Mouse (Mus musculus): Measurements from ENCODE around the gene Xpo6.

The Xpo6 gene

DNA sequence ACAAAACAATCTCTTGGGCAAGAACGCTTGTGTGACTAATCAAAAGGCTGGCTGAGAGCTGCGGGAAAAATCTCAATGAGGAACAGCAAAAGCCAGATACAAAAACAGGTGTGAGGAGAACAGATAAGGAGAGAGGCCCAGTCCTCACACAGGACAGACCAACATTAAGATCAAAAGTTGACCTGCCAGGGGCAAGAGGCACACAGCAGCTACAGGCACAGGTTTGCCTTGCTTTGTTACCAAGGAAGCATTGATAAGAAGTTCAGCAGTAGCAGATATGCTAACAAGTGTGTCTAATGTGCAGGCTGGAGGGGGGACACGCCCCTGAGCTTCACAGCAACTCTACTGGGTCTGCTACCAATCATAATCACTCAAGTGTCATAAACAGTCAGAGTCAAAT, 73.8 kb downstream of the Xpo6 start:
- in situ Hi-C loops (cut with MboI, MseI), result no loop called here

- in situ Hi-C loops (cut with MboI, MseI), result no loop called here
These were observed 78.8 kb downstream of the Xpo6 start for GRCm38 (mm10) chr7:126121533-126121932.

- in situ Hi-C loops (cut with MboI, MseI), result no loop called here
These were observed 80.5 kb downstream of the Xpo6 start for GRCm38 (mm10) chr7:126119819-126120218.

- in situ Hi-C loops (cut with MboI, MseI), result no loop called here
These were observed 87.0 kb downstream of the Xpo6 start for GRCm38 (mm10) chr7:126113263-126113662.

- in situ Hi-C loops (cut with MboI, MseI), result no loop called here
These were observed 89.1 kb downstream of the Xpo6 start for GRCm38 (mm10) chr7:126111230-126111629.

DNA sequence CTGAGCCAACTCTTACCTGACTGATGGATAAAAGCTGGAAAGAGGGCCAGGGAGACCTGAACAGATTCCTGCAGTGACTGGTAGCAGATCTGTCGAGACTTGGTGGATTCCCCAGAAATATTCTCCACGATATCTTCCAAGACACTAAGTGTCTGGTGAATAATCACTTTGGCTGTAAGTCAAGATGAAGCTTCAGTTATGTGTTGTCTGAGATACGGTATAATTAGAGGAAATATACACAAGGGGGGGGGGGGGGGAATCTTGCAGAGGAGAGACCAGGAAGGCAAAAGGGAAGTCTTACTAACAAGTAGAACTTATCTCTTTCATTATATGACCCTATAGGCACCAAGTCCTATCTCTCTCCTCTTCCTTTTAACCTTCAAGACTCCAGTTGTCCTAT, 90.4 kb downstream of the Xpo6 start:
- in situ Hi-C loops (cut with MboI, MseI), result no loop called here

- in situ Hi-C loops (cut with MboI, MseI), result no loop called here
These were observed 99.9 kb downstream of the Xpo6 start for GRCm38 (mm10) chr7:126100440-126100839.

DNA sequence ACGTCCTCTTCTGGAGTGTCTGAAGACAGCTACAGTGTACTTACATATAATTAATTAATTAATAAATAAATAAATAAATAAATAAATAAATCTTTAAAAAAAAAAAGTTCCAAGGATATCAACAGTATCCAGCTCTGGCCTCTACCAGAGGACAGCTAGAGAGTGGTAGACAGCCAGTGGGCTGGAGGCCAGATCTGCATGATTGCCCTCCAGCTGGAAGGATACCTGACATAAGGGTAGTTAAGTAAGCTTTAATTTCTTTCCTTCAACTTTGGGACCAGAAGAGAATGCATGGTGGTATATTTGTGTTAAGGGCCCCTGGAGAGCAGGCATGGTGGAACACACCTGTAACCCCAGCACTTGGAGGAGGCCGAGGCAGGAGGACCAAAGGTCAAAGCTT, 100.5 kb downstream of the Xpo6 start:
- in situ Hi-C loops (cut with MboI, MseI), result no loop called here

- in situ Hi-C loops (cut with MboI, MseI), result no loop called here
These were observed 101.0 kb downstream of the Xpo6 start for GRCm38 (mm10) chr7:126099163-126099775.

DNA sequence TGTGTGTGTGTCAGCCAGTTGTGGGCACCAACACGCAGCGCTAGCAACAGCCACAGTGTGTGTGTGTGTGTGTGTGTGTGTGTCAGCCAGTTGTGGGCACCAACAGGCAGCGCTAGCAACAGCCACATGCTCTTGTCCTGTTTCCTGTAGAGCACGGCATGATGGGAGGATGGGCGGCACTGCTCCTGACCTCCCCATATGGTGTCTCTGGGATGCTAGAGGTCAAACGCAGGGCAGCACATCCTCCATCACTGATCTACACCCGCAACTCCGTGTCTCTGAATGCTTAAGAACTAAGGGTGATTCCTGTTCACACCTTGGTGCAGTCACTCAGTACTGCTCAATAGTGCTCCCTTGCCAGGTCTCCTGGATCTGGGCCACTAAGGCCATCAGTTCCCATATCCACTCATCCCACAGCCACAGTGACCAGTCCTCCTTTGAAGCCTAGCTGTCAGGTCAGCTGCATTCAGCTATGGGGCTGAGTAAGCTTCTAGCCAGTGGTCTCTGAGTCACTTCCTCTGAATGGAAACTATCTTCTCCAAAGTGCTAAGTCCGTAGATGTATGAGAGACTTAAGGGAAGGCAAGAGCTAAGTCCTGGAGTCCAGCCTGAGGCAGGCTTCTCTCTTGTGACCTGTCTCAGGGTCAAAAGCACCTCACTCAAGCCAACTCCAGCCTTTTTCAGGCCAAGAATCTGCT, 102.9 kb downstream of the Xpo6 start:
- in situ Hi-C loops (cut with MboI, MseI), result no loop called here

DNA sequence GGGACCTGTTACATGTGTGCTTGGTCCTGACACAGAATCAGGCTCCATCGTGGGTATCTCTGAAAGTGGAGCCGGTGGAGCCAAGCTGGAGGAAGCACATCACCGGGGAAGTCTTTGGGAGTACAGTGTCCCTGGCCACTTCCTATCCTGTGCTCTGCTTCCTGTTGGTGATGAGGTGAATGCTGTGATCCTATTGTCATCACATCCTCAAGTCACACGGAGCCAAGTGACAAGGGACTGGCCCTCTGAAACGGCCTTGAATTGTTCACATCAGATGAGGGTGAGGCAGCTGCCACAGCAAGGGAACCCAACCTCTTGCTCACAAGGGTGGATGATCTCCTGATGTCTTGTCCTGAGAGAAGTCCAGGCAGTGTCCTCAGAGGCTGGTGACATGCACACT, 103.7 kb downstream of the Xpo6 start:
- in situ Hi-C loops (cut with MboI, MseI), result no loop called here

- in situ Hi-C loops (cut with MboI, MseI), result no loop called here
These were observed 105.6 kb downstream of the Xpo6 start for GRCm38 (mm10) chr7:126094738-126095137.

DNA sequence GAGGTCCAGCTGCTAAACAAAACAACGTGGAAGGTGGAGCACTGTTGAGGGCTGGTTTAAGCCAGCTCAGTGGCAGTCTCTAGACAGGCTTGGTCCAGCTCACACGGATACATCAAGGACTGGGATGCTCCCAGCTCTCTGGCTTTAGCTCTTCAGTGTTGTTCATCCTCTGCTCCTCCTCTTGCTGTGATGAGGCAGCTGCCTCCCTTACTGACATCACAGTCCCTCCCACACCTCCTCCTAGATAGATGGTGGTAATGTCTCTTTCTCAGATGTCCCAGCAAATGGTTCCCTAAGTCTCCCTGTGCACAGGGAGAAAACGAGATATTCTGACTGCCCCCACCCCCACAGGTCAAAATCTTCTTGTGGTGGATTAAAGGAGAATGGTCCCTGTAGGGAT, 107.1 kb downstream of the Xpo6 start:
- in situ Hi-C loops (cut with MboI, MseI), result no loop called here

DNA sequence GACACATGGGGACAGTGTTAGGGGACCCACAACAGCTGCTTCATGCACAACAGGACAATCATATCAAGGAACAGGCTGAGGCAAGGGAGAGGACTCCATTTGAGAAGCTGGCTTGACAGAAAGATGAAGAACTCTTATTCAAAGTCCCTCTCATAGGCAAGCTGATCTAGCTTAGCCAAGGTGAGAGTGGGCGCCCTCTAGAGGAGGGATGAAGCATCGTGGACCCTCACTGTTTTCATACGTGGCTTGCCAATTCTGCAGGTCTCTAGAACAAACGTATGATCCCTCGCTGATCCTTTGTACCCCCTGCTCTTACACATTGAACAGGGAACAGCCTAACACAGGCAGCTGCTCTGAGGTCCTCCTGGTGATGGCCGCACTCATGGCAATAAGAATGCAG, 110.5 kb downstream of the Xpo6 start:
- in situ Hi-C loops (cut with MboI, MseI), result loop anchor here (10.0 kb wide), 1 partner anchor 335 kb away; no protein-coding TSS in a partner anchor

DNA sequence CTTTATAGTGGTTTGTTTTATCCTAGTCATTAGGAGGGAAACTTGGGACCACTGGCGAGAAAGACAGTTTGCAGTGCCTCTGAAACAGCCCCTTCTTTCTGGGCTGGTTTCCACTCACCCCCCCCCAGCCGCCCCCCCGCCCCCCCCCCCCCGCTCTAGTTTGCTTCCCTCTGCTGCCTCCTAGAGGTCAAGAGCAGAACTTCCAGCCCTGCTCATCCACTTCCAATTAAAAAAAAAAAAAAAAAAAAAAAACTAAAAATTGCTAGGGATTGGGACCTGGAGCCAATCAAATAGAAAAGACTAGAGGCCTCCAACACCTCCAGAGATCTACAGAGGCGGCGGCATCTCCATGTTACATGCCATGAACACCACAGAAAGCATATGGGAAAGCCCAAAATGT, 112.1 kb downstream of the Xpo6 start:
- in situ Hi-C loops (cut with MboI, MseI), result loop anchor here (10.0 kb wide), 1 partner anchor 333 kb away; no protein-coding TSS in a partner anchor

- in situ Hi-C loops (cut with MboI, MseI), result loop anchor here (10.0 kb wide), 1 partner anchor 333 kb away; no protein-coding TSS in a partner anchor
These were observed 112.7 kb downstream of the Xpo6 start for GRCm38 (mm10) chr7:126087602-126088001.

GRCm38 (mm10) chr7:126086321-126086741, 114.0 kb downstream of the Xpo6 start:
- in situ Hi-C loops (cut with MboI, MseI), result loop anchor here (10.0 kb wide), 1 partner anchor 332 kb away; no protein-coding TSS in a partner anchor

- in situ Hi-C loops (cut with MboI, MseI), result loop anchor here (10.0 kb wide), 1 partner anchor 330 kb away; no protein-coding TSS in a partner anchor
These were observed 115.1 kb downstream of the Xpo6 start for GRCm38 (mm10) chr7:126085154-126085553.

GRCm38 (mm10) chr7:126083980-126084348, 116.3 kb downstream of the Xpo6 start:
- in situ Hi-C loops (cut with MboI, MseI), result loop anchor here (10.0 kb wide), 1 partner anchor 329 kb away; no protein-coding TSS in a partner anchor

DNA sequence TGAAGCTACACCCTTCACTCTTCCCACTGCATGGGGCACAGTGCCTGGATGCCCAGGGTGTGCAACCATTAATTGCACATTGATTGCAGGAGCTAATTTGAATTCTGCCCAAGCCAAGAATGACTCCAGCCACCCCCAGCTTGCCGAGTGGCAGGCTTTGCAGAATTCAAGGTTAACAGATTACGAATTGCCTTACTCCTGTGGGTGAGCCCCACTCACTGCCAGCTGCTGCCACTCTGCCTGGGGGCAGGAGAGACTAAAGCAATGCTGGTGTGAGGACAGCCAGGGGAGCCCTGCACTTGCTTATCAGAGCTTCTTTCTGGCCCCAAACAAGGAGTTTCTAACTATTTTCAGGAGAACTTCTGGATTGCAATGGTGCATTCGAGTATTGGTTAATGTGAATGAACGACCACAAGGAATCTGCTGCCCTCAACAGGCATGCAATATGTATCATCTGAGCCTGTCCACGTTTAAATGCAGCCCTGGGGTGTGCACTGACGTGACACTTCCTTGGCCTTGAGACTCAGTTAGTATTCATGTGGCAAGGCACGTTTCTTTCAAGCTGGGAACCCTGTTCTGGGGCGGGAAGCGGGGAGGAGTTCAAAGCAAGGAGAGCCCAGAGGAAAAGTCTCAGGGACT, 116.8 kb downstream of the Xpo6 start:
- in situ Hi-C loops (cut with MboI, MseI), result loop anchor here (10.0 kb wide), 1 partner anchor 329 kb away; no protein-coding TSS in a partner anchor

DNA sequence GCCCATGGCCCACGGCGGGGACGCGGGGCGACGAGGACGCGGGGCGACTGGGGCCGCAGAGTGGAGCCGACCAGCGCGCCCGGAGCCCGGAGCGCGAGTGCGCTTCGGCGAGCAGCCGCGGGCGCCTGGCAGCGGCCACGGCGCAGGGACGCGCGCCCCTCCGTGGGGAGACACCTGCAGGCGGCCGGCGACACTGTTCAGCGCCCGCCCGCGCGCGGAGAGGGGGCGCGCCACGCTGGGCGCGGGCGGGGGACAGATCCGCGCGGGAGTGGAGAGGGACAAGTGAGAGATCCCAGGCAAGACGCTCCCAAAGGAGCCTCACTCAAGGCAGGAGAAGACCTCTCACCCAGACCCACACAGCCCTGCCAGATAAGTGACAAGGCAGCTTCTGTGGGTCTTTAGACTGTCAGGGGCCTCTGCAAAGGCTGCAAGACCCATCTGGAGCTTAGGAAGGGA, 118.0 kb downstream of the Xpo6 start, which contains the start of gene Gsg1l:
TSS of gene Gsg1l (minus strand) at position 126 of the 456 bp plus-strand sequence.
- in situ Hi-C loops (cut with MboI, MseI), result loop anchor here (10.0 kb wide), 1 partner anchor 328 kb away; no protein-coding TSS in a partner anchor

DNA sequence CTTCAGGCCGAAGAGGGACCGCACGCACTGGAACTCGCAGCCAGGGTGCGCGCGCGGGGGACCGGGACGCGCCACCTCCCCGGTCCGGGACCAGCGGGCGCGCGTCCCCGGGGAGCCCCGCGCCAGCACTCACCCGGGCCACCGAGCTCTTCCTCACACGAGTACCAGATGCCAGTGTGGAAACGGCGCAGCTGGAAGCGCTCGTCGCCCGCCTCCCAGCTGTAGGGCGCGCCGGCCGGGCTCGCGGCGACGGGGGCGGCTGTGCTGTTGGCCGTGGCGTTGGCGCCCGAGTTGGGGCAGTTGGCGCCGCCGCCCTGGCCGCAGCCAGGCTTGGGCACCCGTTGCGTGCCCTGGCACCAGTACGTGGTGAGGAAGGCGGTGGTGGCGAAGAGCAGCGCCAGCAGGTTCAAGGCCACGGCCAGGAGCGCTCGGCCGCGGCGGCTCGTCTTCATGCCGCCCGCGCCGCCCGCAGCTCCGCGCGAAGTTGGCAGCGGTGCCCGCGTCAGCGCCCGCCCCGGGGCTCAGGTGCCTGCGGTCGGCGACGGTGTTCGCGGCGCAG, 118.5 kb downstream of the Xpo6 start:
- in situ Hi-C loops (cut with MboI, MseI), result loop anchor here (10.0 kb wide), 1 partner anchor 327 kb away; no protein-coding TSS in a partner anchor

All from regulatory T cell (primary cell).